Mouse (Mus musculus) cerebellum, postnatal 4 days (tissue): Measurements from ENCODE around the gene Aldh1b1.

Source experiments
- DNase-seq, 2 experiments: peaks; one replicate each; pipeline ENCODE4 v3.0.0; 2022; ENCODE audit warnings: low spot score in 2 of 2, mixed read lengths in 1 of 2

Aldh1b1 gene

GRCm38 (mm10) chr4:45783671-45784070 is 15.2 kb upstream of the Aldh1b1 start:
- no peak for DNase-seq

- DNase-seq, result peak in 1 of 2 experiments; percentile 44
Observed at GRCm38 (mm10) chr4:45785959-45786358, 12.9 kb upstream of the Aldh1b1 start.

GRCm38 (mm10) chr4:45786674-45787073 is 12.1 kb upstream of the Aldh1b1 start:
- no peak for DNase-seq

- DNase-seq, result no peak
Observed at GRCm38 (mm10) chr4:45788446-45789081, 10.3 kb upstream of the Aldh1b1 start.

- peak in 1 of 2 experiments; percentile 68 for DNase-seq
Observed at GRCm38 (mm10) chr4:45789263-45789958, 9.4 kb upstream of the Aldh1b1 start.

- no peak for DNase-seq
Observed at GRCm38 (mm10) chr4:45790018-45790417, 8.8 kb upstream of the Aldh1b1 start.

- no peak for DNase-seq
Observed at GRCm38 (mm10) chr4:45795191-45795811, 3.5 kb upstream of the Aldh1b1 start.

- DNase-seq, result no peak
Observed at GRCm38 (mm10) chr4:45796760-45797159, 2.1 kb upstream of the Aldh1b1 start.

GRCm38 (mm10) chr4:45799956-45800537 is 1.2 kb downstream of the Aldh1b1 start:
- DNase-seq, result no peak

- no peak for DNase-seq
Observed at GRCm38 (mm10) chr4:45802900-45803299, 4.1 kb downstream of the Aldh1b1 start.

GRCm38 (mm10) chr4:45808034-45808433 is 9.2 kb downstream of the Aldh1b1 start:
- DNase-seq, result no peak

GRCm38 (mm10) chr4:45811250-45811649 is 12.4 kb downstream of the Aldh1b1 start:
- DNase-seq, result no peak

GRCm38 (mm10) chr4:45815542-45815941 is 16.7 kb downstream of the Aldh1b1 start:
- peak; percentile 55 to 64 for DNase-seq

GRCm38 (mm10) chr4:45818814-45819207 is 20.0 kb downstream of the Aldh1b1 start:
- DNase-seq, result no peak

GRCm38 (mm10) chr4:45819208-45819931 is 20.5 kb downstream of the Aldh1b1 start:
- peak in 1 of 2 experiments; percentile 52 for DNase-seq

- peak; percentile 80 to 81 for DNase-seq
Observed at GRCm38 (mm10) chr4:45820074-45820830, 21.4 kb downstream of the Aldh1b1 start.

- DNase-seq, result no peak
Observed at GRCm38 (mm10) chr4:45821995-45822394, 23.2 kb downstream of the Aldh1b1 start.

GRCm38 (mm10) chr4:45822781-45823575 is 24.2 kb downstream of the Aldh1b1 start:
- no peak for DNase-seq

- DNase-seq, result peak in 1 of 2 experiments; percentile 42
Observed at GRCm38 (mm10) chr4:45824049-45824760, 25.4 kb downstream of the Aldh1b1 start.
